Mouse (Mus musculus): Measurements from ENCODE around the gene Dnajc13.

Gene Dnajc13

DNA sequence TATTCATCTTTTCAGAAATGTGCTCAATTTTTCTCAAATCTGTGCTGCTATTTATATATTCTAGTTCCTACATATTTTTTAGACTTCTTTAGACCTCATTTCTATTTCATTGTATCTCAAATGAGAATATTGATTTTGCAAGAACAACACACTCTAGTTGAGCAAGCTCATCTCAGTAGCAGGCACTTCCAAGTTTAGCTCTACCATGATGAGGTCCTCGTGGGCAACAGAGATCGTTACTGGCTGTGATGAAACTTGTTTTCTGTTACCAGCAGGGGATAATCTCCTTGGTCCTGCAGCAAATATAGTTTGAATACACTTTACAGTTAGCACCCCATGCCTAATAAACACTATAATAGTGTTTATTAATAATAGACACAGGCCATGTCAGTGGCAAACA lies 6.6 kb downstream of the Dnajc13 start:
- no peak for DNase-seq (ENCODE audit: extremely low spot score, low read depth, low spot score)

DNA sequence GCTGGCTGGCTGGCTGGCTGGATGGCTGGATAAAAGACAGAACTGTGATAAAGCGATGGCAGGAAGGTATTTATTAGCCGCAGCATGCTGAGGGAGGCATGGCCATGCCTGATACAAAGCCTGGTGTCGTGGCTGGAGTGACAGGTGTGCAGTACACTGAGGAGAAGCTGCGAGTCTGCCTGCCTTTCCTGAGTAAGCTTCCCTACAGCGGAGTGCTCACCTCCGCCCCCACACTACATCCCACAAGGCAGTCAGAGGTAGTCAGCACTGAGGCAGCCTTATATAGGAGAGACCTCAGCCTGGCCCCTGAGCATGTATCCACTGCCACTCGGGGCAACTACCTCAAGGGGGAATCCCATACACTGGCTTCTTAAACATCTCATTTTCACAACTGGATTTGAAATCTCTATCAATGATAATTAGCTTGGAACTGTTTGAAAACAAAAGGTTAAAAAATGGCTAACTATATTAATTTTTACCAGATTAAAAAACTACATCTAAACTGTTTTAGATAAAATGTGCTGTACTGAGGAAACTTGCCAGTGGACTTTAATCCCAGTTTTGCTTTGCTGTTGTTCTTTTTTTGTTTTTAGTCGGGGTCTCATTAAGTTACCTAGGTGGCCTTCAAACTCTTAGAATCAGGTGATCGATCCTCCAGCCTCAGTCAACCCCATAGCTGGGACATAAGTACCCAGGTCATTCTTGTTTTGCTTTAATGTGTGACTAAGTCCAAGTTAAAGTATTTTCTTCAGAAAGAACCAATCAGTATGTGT lies 8.1 kb downstream of the Dnajc13 start:
- DNase-seq (ENCODE audit: extremely low spot score, low read depth, low spot score) = no peak

DNA sequence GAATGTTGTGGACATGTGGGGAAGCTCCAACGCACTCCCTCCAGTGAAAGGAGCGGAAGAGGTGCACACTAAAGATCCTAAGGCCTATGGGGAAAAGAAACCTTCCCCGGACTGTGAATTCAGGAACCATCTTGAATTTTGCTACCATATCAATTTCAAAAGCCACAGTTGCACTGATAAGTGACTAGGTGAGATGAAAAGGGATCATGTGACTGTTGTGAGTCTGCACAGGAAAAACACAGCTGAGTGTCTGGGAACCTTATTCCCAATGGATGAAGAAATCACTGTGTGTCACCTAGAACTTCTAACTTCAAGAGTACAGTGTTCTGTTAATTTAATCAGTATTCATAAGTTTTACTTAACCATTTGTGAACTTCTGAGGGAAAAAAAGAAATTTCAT lies 10.1 kb downstream of the Dnajc13 start:
- no peak for DNase-seq (ENCODE audit: extremely low spot score, low read depth, low spot score)

DNA sequence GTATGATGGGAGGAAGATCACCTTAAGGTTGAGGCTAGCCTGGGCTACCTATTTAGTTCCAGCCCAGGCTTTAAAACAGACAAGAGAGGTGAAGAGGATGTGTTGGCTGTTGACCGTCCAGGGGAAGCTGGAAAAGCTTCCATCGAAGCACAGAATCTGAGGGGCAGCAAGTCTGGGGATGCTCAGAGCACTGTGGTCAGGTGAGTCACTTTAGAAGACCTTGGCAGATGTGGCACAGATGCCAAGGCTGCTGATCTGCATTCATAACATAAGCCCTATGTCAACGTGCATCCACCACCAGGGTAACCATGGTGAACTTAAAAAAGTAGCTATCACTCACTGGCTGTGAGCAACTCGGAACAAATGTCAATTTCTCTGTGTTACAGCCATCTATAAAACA lies 11.0 kb downstream of the Dnajc13 start:
- no peak for DNase-seq (ENCODE audit: extremely low spot score, low read depth, low spot score)

DNA sequence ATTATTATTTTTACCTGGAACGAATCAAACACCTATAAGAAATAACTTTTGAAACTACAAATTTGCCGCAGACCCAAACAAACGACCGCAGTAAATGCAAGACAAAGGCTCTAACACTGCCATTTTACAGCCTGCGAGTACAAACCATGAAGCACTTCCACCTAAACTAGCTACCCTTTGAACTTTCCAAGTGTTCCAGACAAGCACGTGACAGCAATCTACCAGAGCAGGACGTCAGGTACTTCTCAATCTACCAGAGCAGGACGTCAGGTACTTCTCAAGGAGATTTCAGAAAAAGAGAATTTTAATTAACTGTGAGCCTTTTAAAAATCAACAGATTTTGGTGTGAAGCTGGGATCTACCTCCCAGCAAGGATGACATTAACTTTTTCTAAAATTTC lies 11.6 kb downstream of the Dnajc13 start:
- DNase-seq (ENCODE audit: extremely low spot score, low read depth, low spot score) = no peak

DNA sequence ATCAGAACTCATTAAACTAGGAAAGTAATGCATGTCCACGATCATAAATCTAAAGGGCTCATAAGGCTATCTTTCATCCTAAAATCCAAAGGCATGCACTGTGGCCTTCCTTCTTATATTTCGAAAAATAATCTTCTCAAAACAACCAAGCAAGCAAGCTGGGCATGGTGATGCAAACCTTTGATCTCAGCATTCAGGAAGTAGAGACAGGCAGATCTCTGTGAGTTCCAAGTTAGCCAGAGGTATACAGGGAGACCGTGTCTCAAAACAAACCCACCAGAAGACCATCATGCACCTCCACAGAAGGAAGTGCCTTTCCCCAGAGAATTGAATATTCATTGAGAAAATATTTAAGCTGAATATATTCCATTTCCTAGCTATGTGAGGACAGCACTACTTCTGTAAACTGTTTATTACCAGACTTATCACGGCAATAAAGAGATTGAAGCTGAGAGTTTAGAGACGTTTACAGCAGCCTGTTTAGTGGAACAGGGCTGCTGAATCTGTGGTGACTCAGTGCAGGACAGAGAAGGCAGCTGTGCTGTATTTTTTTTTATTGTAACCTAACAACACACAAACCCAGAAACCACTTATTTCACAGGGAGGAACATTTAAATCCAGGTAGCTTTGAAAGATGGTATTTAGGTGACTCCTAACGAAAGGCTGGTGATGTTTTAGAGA lies 15.3 kb downstream of the Dnajc13 start:
- no peak for DNase-seq (ENCODE audit: extremely low spot score, low read depth, low spot score)

DNA sequence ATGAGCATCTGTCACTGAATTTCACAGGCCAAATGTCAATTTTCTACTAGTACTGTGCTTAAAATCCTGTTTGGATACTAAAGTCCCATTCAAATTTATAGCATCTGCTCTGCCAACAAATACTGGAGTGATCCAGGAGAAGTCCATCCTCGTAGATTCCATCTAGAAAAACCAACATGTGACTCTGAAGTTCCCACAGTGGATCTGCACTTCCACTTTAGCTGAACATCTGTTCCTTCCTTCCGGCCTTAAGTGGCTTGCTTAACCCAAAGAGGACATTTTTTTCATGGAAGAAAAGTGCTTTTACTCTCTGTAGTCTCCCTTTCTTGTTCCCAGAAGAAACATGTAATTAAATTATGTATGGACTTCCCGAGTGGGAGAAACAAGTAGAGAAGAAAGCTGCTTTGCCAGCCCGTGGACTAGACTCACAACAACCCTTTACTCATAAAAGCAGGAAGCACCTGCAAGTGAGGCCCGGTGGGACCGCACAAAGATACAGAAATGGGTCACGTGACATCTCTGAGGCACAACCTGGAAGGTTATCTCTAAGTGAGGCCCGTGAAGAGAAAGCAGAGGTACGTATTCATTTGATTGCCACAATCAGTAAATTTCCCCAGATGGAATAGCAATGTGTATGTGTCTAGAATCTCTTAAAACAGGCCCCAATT lies 18.8 kb downstream of the Dnajc13 start:
- DNase-seq (ENCODE audit: extremely low spot score, low read depth, low spot score) = no peak

DNA sequence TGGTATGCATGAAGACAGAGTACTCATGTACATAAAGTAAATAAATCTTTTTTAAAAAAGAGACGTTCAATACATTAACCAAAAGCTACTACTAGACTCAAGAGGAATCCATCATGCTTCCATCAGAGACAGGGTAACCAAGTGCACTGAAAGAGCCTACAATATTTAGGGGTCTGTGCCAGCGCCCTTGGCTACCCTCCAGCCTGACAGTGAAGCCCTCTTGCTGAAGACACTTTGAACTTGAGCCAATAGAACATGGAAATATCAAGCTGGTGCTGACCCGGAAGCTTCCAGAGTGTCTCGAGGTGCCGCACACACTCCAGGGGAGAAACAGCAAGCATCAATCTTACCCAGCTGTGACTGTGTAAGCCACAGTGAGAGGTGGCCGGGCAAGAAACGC lies 22.6 kb downstream of the Dnajc13 start:
- no peak for DNase-seq (ENCODE audit: extremely low spot score, low read depth, low spot score)

DNA sequence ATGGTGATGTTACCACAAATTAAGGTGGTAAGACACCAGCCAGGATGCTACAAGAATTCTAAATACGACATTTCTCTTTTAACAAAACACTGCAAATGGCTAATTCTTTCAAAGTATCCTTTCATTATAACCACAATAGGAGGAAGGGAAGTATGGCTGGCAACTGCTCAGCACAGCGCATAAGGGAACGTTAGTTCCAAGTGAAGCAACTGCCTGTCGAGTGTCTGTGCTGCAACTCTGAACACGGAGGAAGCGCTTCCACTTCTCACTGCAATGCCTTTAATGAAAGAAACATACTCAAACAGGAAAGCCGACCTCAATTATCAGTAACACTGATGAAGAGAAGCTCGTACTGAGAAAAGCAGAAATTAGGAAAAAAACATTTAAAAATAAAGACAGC lies 23.7 kb downstream of the Dnajc13 start:
- no peak for DNase-seq (ENCODE audit: extremely low spot score, low read depth, low spot score)

DNA sequence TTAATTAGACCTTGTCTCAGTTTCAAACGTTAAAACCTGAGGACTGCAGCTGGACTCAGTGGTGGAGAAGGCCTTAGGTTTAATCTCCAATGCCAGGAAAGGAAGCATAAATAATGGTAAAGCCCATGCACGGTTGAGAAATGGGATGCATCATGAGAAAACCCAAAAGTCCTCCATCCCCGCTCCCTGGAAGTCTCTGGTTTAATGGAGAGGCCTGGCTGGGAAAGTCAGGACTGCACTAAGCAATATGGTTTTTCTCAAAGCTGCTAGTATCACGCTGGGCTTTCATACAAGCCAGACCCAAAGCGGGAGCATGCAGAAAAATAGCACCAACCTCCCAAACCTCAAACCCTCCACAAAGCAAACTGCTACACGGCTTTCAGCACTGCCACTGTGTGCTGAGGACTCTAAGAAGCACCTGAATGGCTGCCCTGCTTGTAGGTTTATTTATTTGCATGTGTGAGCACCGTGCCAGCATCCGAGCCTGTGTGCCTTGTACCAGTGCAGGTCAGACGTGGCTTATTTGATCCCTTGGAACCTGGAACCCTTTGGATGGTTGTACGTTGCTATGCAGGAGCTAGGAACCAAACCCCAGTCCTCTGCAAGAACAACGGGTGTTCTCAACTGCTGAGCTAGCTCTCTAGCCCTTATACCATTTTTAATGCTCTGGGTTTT lies 26.3 kb downstream of the Dnajc13 start:
- DNase-seq (ENCODE audit: extremely low spot score, low read depth, low spot score) = no peak

DNA sequence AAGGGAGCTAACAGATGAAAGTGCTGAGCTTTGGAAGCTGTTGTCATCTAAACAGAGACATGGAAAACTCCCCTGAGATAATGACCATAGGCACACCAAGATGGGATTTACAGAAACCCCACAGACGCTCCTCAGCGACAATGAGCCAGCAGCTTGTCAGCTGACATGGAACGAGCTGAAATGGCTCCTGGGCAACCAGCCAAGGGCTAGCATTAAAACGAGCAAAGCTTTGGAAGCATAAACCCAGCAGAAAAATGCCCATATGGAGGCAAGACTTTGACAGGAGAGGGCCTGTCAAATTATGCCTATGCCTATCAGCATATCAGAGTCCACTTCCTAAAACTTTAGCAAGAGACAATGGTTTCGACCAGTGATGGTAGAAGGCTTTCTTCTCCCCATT lies 27.0 kb downstream of the Dnajc13 start:
- DNase-seq (ENCODE audit: extremely low spot score, low read depth, low spot score) = no peak

DNA sequence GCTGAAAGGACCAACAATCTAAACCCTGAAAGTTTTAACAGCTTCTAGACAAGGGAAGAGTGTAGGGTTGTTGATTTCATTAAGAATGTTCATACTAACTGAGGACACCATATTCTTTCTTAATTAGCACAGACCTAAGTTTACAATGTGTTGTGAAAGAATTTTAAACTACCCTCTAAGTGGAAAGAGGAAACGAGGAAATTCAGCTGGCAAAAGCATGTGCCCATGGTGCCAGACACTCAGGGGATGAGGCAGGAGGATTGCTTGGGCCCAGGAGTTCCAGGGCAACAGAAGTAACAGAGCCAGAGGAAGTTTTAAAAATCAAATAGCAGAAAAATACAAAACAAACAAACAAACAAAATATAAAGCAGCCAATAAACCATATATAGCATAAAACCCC lies 28.9 kb downstream of the Dnajc13 start:
- DNase-seq (ENCODE audit: extremely low spot score, low read depth, low spot score) = no peak

DNA sequence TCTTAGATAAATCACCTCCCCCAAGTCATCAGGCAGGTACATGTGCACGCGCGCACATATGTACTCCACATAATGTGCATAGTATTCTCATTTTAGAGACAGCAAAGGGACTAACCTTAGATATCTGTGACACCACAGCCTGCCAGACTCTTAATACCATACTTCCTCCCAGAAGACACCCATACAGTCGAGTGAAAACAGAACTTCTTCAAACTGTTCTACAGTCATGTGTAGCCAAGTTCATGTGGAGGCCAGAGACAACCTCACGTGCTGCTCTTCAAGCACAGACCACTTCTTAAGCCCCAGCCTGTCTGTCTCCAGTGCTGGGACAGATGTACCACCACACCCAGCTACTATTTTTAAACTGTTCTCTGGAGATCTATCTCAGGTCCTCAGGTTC lies 29.7 kb downstream of the Dnajc13 start:
- no peak for DNase-seq (ENCODE audit: extremely low spot score, low read depth, low spot score)

DNA sequence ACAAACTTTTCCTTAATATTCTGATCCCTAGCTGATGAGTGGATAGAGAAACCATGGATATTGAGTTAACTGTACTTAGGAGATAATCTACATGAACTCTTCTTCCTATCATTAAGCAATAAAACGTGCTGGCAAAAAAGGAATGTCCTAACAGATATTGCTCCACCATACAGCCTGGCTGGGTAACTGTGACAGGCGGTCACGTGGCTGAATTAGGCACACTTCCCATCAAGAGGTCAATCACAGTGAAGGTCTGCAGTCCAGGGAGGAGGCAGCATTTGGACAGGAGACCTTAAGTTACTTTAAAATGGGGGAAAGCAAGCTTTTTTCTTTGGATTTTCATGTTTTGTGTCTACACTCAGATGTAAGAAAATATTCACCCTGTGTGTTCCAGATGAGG lies 30.7 kb downstream of the Dnajc13 start:
- DNase-seq (ENCODE audit: extremely low spot score, low read depth, low spot score) = no peak

DNA sequence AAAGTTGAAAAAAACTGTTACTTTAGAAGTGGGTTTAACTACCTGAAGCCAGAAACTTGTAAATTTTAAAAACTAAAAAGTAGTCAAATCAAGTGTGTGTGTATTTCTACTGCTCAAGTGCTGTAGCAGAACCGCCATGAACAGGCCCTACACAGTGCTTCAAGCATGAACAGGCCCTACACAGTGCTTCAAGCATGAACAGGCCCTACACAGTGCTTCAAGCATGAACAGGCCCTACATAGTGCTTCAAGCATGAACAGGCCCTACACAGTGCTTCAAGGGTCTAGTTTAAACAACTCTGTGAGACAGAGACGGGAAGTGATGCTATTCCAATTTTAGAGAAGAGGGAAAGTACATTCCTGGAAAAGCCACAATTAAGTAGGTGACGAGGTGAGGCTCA lies 51.3 kb downstream of the Dnajc13 start:
- no peak for DNase-seq (ENCODE audit: extremely low spot score, low read depth, low spot score)

DNA sequence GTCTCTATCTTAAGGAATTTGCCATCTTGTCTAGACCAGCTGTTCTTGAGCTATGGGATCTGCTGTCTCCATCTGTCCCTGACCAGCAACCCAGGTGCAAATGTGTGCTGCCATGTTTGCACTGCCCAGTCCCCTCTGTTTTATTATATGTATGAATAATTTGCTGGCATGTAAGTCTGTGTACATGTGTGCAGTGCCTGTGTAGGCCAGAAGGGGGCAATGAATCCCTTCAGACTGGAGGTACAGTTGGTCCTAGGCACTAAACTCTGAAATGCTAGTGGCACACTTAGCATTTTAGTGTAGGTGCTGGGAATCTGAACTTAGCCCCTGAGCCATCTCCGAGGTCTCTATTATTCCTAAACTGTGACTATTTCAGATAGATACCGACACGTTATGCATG lies 58.9 kb downstream of the Dnajc13 start:
- DNase-seq (ENCODE audit: extremely low spot score, low read depth, low spot score) = peak; percentile 5

DNA sequence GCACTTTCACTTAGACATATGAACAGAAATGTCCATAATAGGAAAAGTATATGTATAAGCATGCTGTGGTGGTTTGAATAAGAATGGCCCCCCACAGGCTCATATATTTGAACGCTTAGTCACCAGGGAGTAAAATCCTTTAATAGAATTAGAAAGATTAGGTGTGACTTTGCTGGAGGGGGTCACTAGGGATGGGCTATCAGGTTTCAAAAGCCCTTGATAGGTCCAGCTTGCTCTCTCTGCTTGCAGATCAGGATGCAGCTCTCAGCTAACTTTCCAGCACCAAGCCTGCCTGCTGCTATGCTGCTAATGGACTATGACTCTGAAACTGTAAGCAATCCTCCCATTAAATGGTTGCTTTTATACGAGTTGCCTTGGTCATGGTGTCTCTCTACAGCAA lies 68.2 kb downstream of the Dnajc13 start:
- no peak for DNase-seq (ENCODE audit: extremely low spot score, low read depth, low spot score)

DNA sequence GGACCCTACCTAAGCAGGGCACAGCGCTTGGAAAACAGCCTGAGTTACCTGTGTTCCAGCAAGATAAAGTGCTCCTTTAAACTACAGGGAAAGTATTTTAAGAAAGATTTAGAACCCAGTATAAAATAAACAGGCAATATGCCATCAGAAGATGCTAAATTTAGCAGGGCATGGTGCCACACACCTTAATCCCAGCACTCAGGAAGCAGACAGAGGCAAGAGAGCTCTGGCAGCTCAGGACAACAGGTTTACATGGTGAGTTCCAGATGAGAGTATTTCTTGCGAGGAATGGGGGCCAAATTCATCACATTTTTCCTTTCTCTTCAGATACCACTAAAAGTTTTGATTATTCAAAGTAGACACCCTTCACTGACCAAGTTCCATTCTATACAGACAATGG lies 68.8 kb downstream of the Dnajc13 start:
- no peak for DNase-seq (ENCODE audit: extremely low spot score, low read depth, low spot score)

DNA sequence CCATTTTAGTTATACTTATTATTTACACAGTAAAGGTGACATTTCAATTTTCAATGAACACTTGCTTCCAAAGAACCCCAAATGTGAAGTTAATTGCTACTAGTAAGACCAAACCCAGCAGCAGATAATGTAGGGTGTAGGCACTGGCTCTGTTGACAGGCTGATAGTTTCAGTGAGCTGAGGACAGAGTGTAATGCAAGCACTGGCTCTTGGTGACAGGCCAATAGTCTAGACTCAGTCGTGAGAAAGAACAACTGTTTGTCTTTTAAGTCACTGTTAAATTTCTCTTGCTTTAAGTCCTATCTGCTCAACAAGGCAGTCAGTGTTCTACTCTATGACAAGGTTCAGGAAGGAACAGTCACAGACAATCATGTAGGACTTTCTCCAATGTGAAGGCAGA lies 69.4 kb downstream of the Dnajc13 start:
- no peak for DNase-seq (ENCODE audit: extremely low spot score, low read depth, low spot score)

DNA sequence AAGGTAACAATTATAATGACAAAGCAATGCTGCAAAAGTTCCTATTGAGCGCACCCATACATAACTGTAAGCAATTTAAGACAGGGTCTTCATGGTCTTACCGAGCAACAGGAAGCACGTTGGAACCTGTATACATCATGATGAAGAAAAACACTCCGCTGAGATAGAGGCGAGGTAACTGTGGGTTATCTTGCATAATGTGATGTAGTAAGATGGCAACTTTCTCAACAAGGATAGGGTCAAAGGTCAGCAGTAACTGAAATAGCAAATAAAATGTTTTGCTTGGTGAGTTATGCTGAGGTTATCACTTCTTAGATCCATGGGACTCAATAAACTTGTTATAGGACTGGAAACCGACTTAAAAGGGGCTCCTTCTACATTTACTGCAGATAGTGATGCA lies 70.2 kb downstream of the Dnajc13 start:
- no peak for DNase-seq (ENCODE audit: extremely low spot score, low read depth, low spot score)

DNA sequence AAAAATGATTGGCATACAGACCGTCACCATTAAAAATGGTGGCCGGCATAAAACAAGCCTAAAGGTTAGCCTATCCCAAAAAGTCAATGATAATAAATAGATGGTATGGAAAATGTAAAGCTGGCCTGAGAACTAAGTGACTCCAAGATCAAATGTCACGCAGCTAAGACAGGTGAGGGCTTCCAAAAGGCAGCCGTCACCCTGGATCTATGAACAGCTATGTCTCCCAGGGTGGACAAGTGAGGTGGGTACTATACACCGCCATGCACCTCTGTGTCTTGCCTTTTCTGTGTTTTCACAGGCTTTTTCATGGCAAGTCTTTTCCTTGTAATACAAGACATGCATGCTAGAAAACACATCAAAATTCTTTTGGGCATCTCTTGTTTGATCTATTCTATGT lies 73.1 kb downstream of the Dnajc13 start:
- DNase-seq (ENCODE audit: extremely low spot score, low read depth, low spot score) = no peak

DNA sequence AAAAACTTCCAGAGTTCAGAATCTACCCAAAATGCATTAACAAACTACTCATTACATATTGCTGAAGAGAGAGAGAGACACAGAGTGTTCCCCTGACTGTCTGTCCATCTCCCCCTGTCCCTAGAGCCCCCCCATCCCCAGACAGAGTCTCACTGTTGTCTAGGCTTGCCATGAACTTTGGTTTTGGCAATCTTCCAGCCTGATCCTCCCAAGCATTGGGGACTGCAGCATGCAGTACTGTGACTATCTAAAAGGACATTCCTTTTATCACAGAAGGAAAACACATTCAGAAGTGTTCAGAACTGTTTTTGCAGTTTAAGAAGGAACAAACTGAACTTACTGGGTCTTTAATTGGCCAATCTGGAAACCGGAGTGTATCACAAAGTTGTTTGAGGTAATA lies 74.0 kb downstream of the Dnajc13 start:
- DNase-seq (ENCODE audit: extremely low spot score, low read depth, low spot score) = no peak
